Mouse (Mus musculus): ENCODE data around the gene Mst1r.

Mst1r gene

GRCm38 (mm10) chr9:107906252-107906966 lies at the start of gene Mst1r:
Mst1r (plus strand) TSS chr9:107906873.
- CTCF ChIA-PET, result no interaction called here

GRCm38 (mm10) chr9:107858343-107858742 lies 48.3 kb upstream of the Mst1r start:
- CTCF ChIA-PET, result no interaction called here

GRCm38 (mm10) chr9:107864493-107864892 lies 42.2 kb upstream of the Mst1r start:
- CTCF ChIA-PET, result no interaction called here

GRCm38 (mm10) chr9:107866081-107866480 lies 40.6 kb upstream of the Mst1r start:
- CTCF ChIA-PET, result no interaction called here

GRCm38 (mm10) chr9:107872350-107873098 lies 34.1 kb upstream of the Mst1r start:
- CTCF ChIA-PET, result interaction anchor here (0.9 kb wide), 1 partner anchor 18 kb away, joined by 3 read pairs; no protein-coding TSS in a partner anchor

GRCm38 (mm10) chr9:107873137-107873536 lies 33.5 kb upstream of the Mst1r start, which contains the start of gene Rbm6:
Rbm6 (minus strand) TSS chr9:107873237.
- CTCF ChIA-PET, result no interaction called here

GRCm38 (mm10) chr9:107880411-107880810 lies 26.3 kb upstream of the Mst1r start:
- CTCF ChIA-PET, result no interaction called here

- CTCF ChIA-PET, result interaction anchor here (0.6 kb wide), 1 partner anchor 290 kb away, joined by 3 read pairs; no protein-coding TSS in a partner anchor
Measured at GRCm38 (mm10) chr9:107887804-107888266, 18.8 kb upstream of the Mst1r start, which contains the start of gene Mon1a. Mon1a (plus strand) TSS chr9:107888151.

GRCm38 (mm10) chr9:107888267-107888850 lies 18.3 kb upstream of the Mst1r start:
- CTCF ChIA-PET, result interaction anchor here (0.6 kb wide), 1 partner anchor 291 kb away, joined by 3 read pairs; no protein-coding TSS in a partner anchor

GRCm38 (mm10) chr9:107890260-107890659 lies 16.4 kb upstream of the Mst1r start:
- CTCF ChIA-PET, result interaction anchor here (1.5 kb wide), 1 partner anchor 18 kb away, joined by 3 read pairs; no protein-coding TSS in a partner anchor

- CTCF ChIA-PET, result interaction anchor here (0.7 to 1.5 kb wide), 2 partner anchors 9 to 19 kb away, joined by 3 read pairs; no protein-coding TSS in a partner anchor
Measured at GRCm38 (mm10) chr9:107891023-107891422, 15.7 kb upstream of the Mst1r start.

- CTCF ChIA-PET, result interaction anchor here (0.5 kb wide), 1 partner anchor 118 kb away, joined by 4 read pairs; no protein-coding TSS in a partner anchor
Measured at GRCm38 (mm10) chr9:107898563-107898962, 8.1 kb upstream of the Mst1r start.

GRCm38 (mm10) chr9:107899855-107900254 lies 6.8 kb upstream of the Mst1r start:
- CTCF ChIA-PET, result interaction anchor here (0.6 kb wide), 3 partner anchors 9 to 283 kb away, joined by 3 to 5 read pairs (median 3); no protein-coding TSS in a partner anchor

- CTCF ChIA-PET, result no interaction called here
Measured at GRCm38 (mm10) chr9:107900840-107901626, 5.6 kb upstream of the Mst1r start.

GRCm38 (mm10) chr9:107901627-107901914 lies 5.1 kb upstream of the Mst1r start:
- CTCF ChIA-PET, result no interaction called here

- CTCF ChIA-PET, result interaction anchor here (0.5 to 0.9 kb wide), 2 partner anchors 44 to 745 kb away, joined by 3 read pairs; partner anchors contain the start of gene Arih2
Measured at GRCm38 (mm10) chr9:107904726-107905125, 1.9 kb upstream of the Mst1r start.

GRCm38 (mm10) chr9:107906967-107907800 lies 511 bp downstream of the Mst1r start:
- CTCF ChIA-PET, result no interaction called here

GRCm38 (mm10) chr9:107907801-107908120 lies 1.1 kb downstream of the Mst1r start:
- CTCF ChIA-PET, result no interaction called here

- CTCF ChIA-PET, result no interaction called here
Measured at GRCm38 (mm10) chr9:107908410-107909158, 1.9 kb downstream of the Mst1r start.

Data from spleen, embryonic (tissue).